Mouse (Mus musculus) olfactory bulb, adult 2 months (tissue): ENCODE results near the gene Jun. TPM values are rescaled to one million over a fixed set of nuclear protein-coding genes. Genes with fewer than 3 reads are reported as not detected.

Experiments used
- H3K27ac ChIP-seq: fragments of 200-500 bp; 2 replicates; pipeline ENCODE4 v1.5.1; 2012; ENCODE audit warnings: low read depth, low read length; ENCODE audit not compliant: insufficient read depth
- H3K4me1 ChIP-seq: fragments of 200-500 bp; 2 replicates; pipeline ENCODE4 v1.6.1; 2012; ENCODE audit warnings: low read length; ENCODE audit not compliant: control insufficient read depth, insufficient read depth
- H3K4me3 ChIP-seq: fragments of 200-500 bp; 2 replicates; pipeline ENCODE4 v1.5.1; 2012; ENCODE audit warnings: mild to moderate bottlenecking, low read depth, low read length, moderate library complexity; ENCODE audit not compliant: insufficient read depth
- CTCF ChIP-seq: fragments of 200-500 bp; IDR thresholded peaks from 2 replicates; pipeline ENCODE4 v1.5.1; 2012; ENCODE audit warnings: low read depth, mild to moderate bottlenecking, low read length, moderate library complexity; ENCODE audit not compliant: insufficient read depth
- POLR2A ChIP-seq: fragments of 200-500 bp; IDR thresholded peaks from 2 replicates; pipeline ENCODE4 v1.6.1; 2012; ENCODE audit warnings: mild to moderate bottlenecking, low read depth, low read length, moderate library complexity; ENCODE audit not compliant: insufficient read depth
- WGBS: fragments of 180-500 bp; shearing (Covaris S2); methylation state at CpG from one replicate; pipeline ENCODE4 v1.1.7; 2018; 5-methylcytosine and 5-hydroxymethylcytosine counted together
- polyA plus RNA-seq: library from polyadenylated mRNA; stranded (reverse); fragments of >200 nt; gene quantifications from 2 replicates; pipeline ENCODE4 v1.2.4, GENCODE M21; 2012; ENCODE audit warnings: low replicate concordance; ENCODE audit not compliant: missing spikeins, insufficient read depth, insufficient read length

Gene Jun
- polyA plus RNA-seq, 1 experiment, result not detected

GRCm38 (mm10) chr4:95094700-95095113 is 42.7 kb upstream of the Jun start:
- 46% methylated on average over 4 of the region's 4 CpGs for WGBS
- H3K4me3 ChIP-seq, result no peak overlapping the region
- no peak for TF ChIP-seq CTCF
- H3K4me1 ChIP-seq, result no peaks in the 10 kb centered on the region
- no peak overlapping the region for H3K27ac ChIP-seq

DNA sequence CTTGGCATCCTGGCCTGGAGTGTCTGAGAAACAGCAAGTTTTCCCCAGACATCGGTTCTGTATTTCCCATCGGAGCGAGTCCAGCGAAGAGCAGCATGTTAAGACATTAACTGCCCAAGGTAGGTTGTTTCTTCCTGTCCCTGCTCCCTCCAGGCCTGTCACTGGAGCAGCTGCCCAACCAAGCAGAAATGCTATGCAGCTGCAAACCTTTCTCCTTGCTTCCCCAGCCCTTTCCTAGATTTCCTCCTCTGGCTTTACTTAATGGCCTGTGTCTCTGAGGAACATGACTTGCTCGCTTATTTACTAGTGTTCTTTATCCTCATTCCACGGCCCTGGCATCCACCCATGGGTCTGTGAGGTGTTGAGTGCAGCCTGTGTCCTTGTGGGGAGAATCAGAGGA is 41.6 kb upstream of the Jun start:
- Histone ChIP-seq H3K27ac (no peak overlapping the region), H3K4me3 (no peak overlapping the region), H3K4me1 (no peaks in the 10 kb centered on the region)
- WGBS, result 84% methylated on average over 6 of the region's 6 CpGs
- no peak for TF ChIP-seq CTCF
- TF ChIP-seq POLR2A, result no peak

GRCm38 (mm10) chr4:95092516-95092915 is 40.5 kb upstream of the Jun start:
- Histone ChIP-seq H3K27ac (no peak overlapping the region), H3K4me1 (no peaks in the 10 kb centered on the region), H3K4me3 (no peak overlapping the region)
- WGBS, result 89% methylated on average over 4 of the region's 4 CpGs
- TF ChIP-seq CTCF (no peak), POLR2A (no peak)

GRCm38 (mm10) chr4:95091536-95091935 is 39.5 kb upstream of the Jun start:
- TF ChIP-seq POLR2A, result no peak
- TF ChIP-seq CTCF, result no peak

GRCm38 (mm10) chr4:95089968-95090367 is 37.9 kb upstream of the Jun start:
- no peak overlapping the region for H3K4me3 ChIP-seq
- no peaks in the 10 kb centered on the region for H3K4me1 ChIP-seq
- H3K27ac ChIP-seq, result no peak overlapping the region
- no peak for TF ChIP-seq CTCF
- TF ChIP-seq POLR2A, result no peak

More at GRCm38 (mm10) chr4:95091536-95091935, 39.5 kb upstream of the Jun start:
- WGBS, result 90% methylated on average over 4 of the region's 4 CpGs
- Histone ChIP-seq H3K4me3 (no peak overlapping the region), H3K4me1 (no peaks in the 10 kb centered on the region), H3K27ac (no peak overlapping the region)

GRCm38 (mm10) chr4:95089053-95089452 is 37.0 kb upstream of the Jun start:
- WGBS, result 98% methylated on average over 5 of the region's 5 CpGs
- no peak overlapping the region for H3K27ac ChIP-seq
- TF ChIP-seq POLR2A (no peak), CTCF (no peak)

DNA sequence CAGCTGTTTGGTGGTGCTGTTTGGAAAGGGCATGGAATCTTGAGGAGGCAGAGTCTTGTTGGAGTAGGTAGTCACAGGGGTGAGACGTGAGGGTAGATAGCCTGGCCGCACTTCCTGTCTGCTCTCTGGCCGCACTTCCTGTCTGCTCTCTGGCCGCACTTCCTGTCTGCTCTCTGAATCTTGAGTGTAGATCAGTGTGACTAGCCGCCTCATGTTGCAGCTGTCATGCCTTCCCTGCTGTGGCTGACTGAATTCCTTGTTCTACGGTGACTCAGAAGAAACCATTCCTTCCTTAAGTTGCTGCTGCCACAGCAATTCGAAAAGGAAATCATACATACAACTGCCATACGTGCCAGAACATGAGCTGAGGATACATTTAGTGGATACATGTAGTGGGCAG is 31.9 kb upstream of the Jun start:
- TF ChIP-seq CTCF (no peak), POLR2A (no peak)
- 92% methylated on average over 8 of the region's 8 CpGs for WGBS
- Histone ChIP-seq H3K27ac (no peak overlapping the region), H3K4me3 (no peak overlapping the region), H3K4me1 (peaks cover 10% of the 10 kb centered on the region; the same call in 1 of the 2 replicates)

More at GRCm38 (mm10) chr4:95089053-95089452, 37.0 kb upstream of the Jun start:
- Histone ChIP-seq H3K4me1 (no peaks in the 10 kb centered on the region), H3K4me3 (no peak overlapping the region)

GRCm38 (mm10) chr4:95083191-95083729 is 31.2 kb upstream of the Jun start:
- TF ChIP-seq POLR2A, result no peak
- no peak for TF ChIP-seq CTCF
- Histone ChIP-seq H3K27ac (no peak overlapping the region), H3K4me1 (peaks cover 10% of the 10 kb centered on the region; the same call in 1 of the 2 replicates), H3K4me3 (no peak overlapping the region)
- whole genome bisulfite sequencing, result 56% methylated on average over 5 of the region's 5 CpGs

- TF ChIP-seq POLR2A (no peak), CTCF (no peak)
- peaks cover 10% of the 10 kb centered on the region; the same call in 1 of the 2 replicates for H3K4me1 ChIP-seq
- no peak overlapping the region for H3K4me3 ChIP-seq
- WGBS, result 70% methylated on average over 4 of the region's 4 CpGs
- no peak overlapping the region for H3K27ac ChIP-seq
These were observed 30.6 kb upstream of the Jun start for GRCm38 (mm10) chr4:95082481-95083088.
